Mouse (Mus musculus) heart, postnatal 0 days (tissue): ENCODE measurements around the gene Pnpla8. TPM values are rescaled to one million over a fixed set of nuclear protein-coding genes. Genes with fewer than 3 reads are reported as not detected.

Experiments
- ATAC-seq: fragments of 200-750 bp; cut with Nextera tagmentation; 2 replicates; pipeline ENCODE4 v1.8.0; 2017; ENCODE audit warnings: low read depth, moderate number of reproducible peaks, moderate library complexity; ENCODE audit not compliant: insufficient read depth
- DNase-seq: peaks from one replicate; pipeline ENCODE4 v3.0.0-alpha.2; 2016; ENCODE audit warnings: low spot score
- H3K27ac ChIP-seq: fragments of 300-500 bp; sonication (generic); 2 replicates; pipeline ENCODE4 v1.5.1; 2014; ENCODE audit warnings: low read depth, mild to moderate bottlenecking
- H3K27me3 ChIP-seq: fragments of 300-500 bp; sonication (generic); 2 replicates; pipeline ENCODE4 v1.6.1; 2014; ENCODE audit warnings: low read length, mixed read lengths; ENCODE audit not compliant: control insufficient read depth, insufficient read depth
- H3K36me3 ChIP-seq: fragments of 300-500 bp; sonication (generic); replicated peaks from 2 replicates; pipeline ENCODE4 v1.6.1; 2014; ENCODE audit warnings: low read length, mixed read lengths; ENCODE audit not compliant: control insufficient read depth, insufficient read depth
- H3K4me1 ChIP-seq: fragments of 300-500 bp; sonication (generic); 2 replicates; pipeline ENCODE4 v1.6.1; 2014; ENCODE audit warnings: antibody characterized with exemption; ENCODE audit not compliant: control insufficient read depth, insufficient read depth
- H3K4me2 ChIP-seq: fragments of 300-500 bp; sonication (generic); 2 replicates; pipeline ENCODE4 v1.6.1; 2014; ENCODE audit warnings: low read depth, mild to moderate bottlenecking, low read length, moderate library complexity
- H3K4me3 ChIP-seq: fragments of 300-500 bp; sonication (generic); 2 replicates; pipeline ENCODE4 v1.5.1; 2014; ENCODE audit warnings: low read depth, low read length
- H3K9ac ChIP-seq: fragments of 300-500 bp; sonication (generic); replicated peaks from 2 replicates; pipeline ENCODE4 v1.6.1; 2014; ENCODE audit warnings: low read depth, low read length, mixed read lengths
- H3K9me3 ChIP-seq: fragments of 300-500 bp; sonication (generic); replicated peaks from 2 replicates; pipeline ENCODE4 v1.6.1; 2016; ENCODE audit warnings: low read length; ENCODE audit not compliant: control insufficient read depth
- CTCF ChIP-seq: IDR thresholded peaks from 2 replicates; pipeline ENCODE4 v1.5.1; 2016; ENCODE audit warnings: antibody characterized with exemption, control low read depth, low read depth
- EP300 ChIP-seq: IDR thresholded peaks from 2 replicates; pipeline ENCODE4 v1.6.1; 2016; ENCODE audit warnings: antibody characterized with exemption, low read depth
- WGBS: fragments of 180-500 bp; shearing (Covaris S2); extraction: QIAGEN DNeasy Blood & Tissue Kit; methylation state at CpG from one replicate; pipeline ENCODE4 v1.1.7; 2014; 5-methylcytosine and 5-hydroxymethylcytosine counted together
- polyA plus RNA-seq: library from polyadenylated mRNA; unstranded; fragments of >200 nt; fragmentation: Nextera tagmentation; extraction: Ambion mirVana; gene quantifications from 2 replicates; pipeline ENCODE4 v1.2.1, GENCODE M21; 2015
- total RNA-seq: library from RNA; depleted of rRNA; stranded (reverse); fragments of >200 nt; gene quantifications from 2 replicates; pipeline ENCODE4 v1.2.3, GENCODE M21; 2014; ENCODE audit warnings: low replicate concordance

Gene Pnpla8
- total and polyA plus RNA-seq, 2 experiments from 2014 or later, result 50.2 to 82.9 TPM

GRCm38 (mm10) chr12:44304869-44305268, 83.7 kb downstream of the Pnpla8 start:
- DNase-seq, result no peak
- WGBS, result 84% methylated on average over 5 of the region's 5 CpGs
- no peak overlapping the region for H3K27ac ChIP-seq
- H3K4me2 ChIP-seq, result no peak overlapping the region
- H3K4me3 ChIP-seq, result no peak overlapping the region
- H3K9me3 ChIP-seq, result no peaks in the 10 kb centered on the region
- no peak for ATAC-seq
- no peak for TF ChIP-seq EP300
- no peak for TF ChIP-seq CTCF
- H3K9ac ChIP-seq, result no peak overlapping the region
- H3K36me3 ChIP-seq, result peaks cover 41% of the 10 kb centered on the region
- H3K27me3 ChIP-seq, result no peaks in the 10 kb centered on the region
- no peaks in the 10 kb centered on the region for H3K4me1 ChIP-seq

GRCm38 (mm10) chr12:44308221-44308620, 87.1 kb downstream of the Pnpla8 start:
- Histone ChIP-seq H3K36me3 (peaks cover 32% of the 10 kb centered on the region), H3K27ac (no peak overlapping the region), H3K4me1 (no peaks in the 10 kb centered on the region), H3K9ac (no peak overlapping the region), H3K4me3 (no peak overlapping the region), H3K9me3 (no peaks in the 10 kb centered on the region), H3K4me2 (no peak overlapping the region), H3K27me3 (no peaks in the 10 kb centered on the region)
- no peak for ATAC-seq
- no peak for DNase-seq
- WGBS, result 86% methylated on average over 3 of the region's 3 CpGs
- TF ChIP-seq CTCF (no peak), EP300 (no peak)

- no peak for TF ChIP-seq CTCF
- DNase-seq (no peak), ATAC-seq (no peak)
- H3K27me3 ChIP-seq, result no peaks in the 10 kb centered on the region
- no peaks in the 10 kb centered on the region for H3K4me1 ChIP-seq
- no peak overlapping the region for H3K4me2 ChIP-seq
- no peaks in the 10 kb centered on the region for H3K9me3 ChIP-seq
- 91% methylated on average over 2 of the region's 2 CpGs for WGBS
- H3K9ac ChIP-seq, result no peak overlapping the region
- H3K4me3 ChIP-seq, result no peak overlapping the region
- no peak overlapping the region for H3K27ac ChIP-seq
- H3K36me3 ChIP-seq, result peaks cover 22% of the 10 kb centered on the region
Measured at GRCm38 (mm10) chr12:44315212-44315611, 94.0 kb downstream of the Pnpla8 start.

- Histone ChIP-seq H3K27ac (no peak overlapping the region), H3K9ac (no peak overlapping the region), H3K27me3 (peaks cover 18% of the 10 kb centered on the region), H3K4me3 (no peak overlapping the region), H3K4me2 (no peak overlapping the region), H3K9me3 (no peaks in the 10 kb centered on the region), H3K4me1 (peaks cover 9% of the 10 kb centered on the region; the same call in 1 of the 2 replicates), H3K36me3 (0 out of 2 replicates have a peak, but pooled peaks cover 7% of the 10 kb centered on the region)
- ATAC-seq (no peak), DNase-seq (no peak)
- TF ChIP-seq EP300 (no peak), CTCF (no peak)
Measured at GRCm38 (mm10) chr12:44325091-44325490, 103.9 kb downstream of the Pnpla8 start.

GRCm38 (mm10) chr12:44327452-44327851, 106.3 kb downstream of the Pnpla8 start:
- whole genome bisulfite sequencing, result 34% methylated on average over 6 of the region's 6 CpGs
- DNase-seq (no peak), ATAC-seq (no peak)
- Histone ChIP-seq H3K4me2 (no peak overlapping the region), H3K27ac (no peak overlapping the region), H3K4me1 (peaks cover 9% of the 10 kb centered on the region; the same call in 1 of the 2 replicates), H3K36me3 (no peaks in the 10 kb centered on the region), H3K4me3 (no peak overlapping the region), H3K27me3 (peaks cover 23% of the 10 kb centered on the region), H3K9me3 (no peaks in the 10 kb centered on the region), H3K9ac (no peak overlapping the region)
- TF ChIP-seq CTCF (no peak; the same call in 1 of the 2 replicates), EP300 (no peak)
